Mouse (Mus musculus): ENCODE results near the gene Ppm1n. TPM values are rescaled to one million over a fixed set of nuclear protein-coding genes. Genes with fewer than 3 reads are reported as not detected.

Gene Ppm1n
- polyA plus RNA-seq, 1 experiment = not detected

GRCm38 (mm10) chr7:19255395-19255794 lies 24.5 kb downstream of the Ppm1n start:
- no peak overlapping the region for H3K4me3 ChIP-seq (ENCODE audit: insufficient read depth, low read depth, low read length)

GRCm38 (mm10) chr7:19253437-19253836 lies 26.4 kb downstream of the Ppm1n start:
- Histone ChIP-seq H3K27ac (replicated peaks; ENCODE audit: low read depth, low read length) (peak overlapping the region; percentile 75), H3K4me3 (ENCODE audit: insufficient read depth, low read depth, low read length) (no peak overlapping the region), H3K4me1 (ENCODE audit: control insufficient read depth, insufficient read depth, insufficient read length, low read length) (peaks cover 7% of the 10 kb centered on the region; the same call in 1 of the 2 replicates)

More at GRCm38 (mm10) chr7:19255395-19255794, 24.5 kb downstream of the Ppm1n start:
- Histone ChIP-seq H3K27ac (replicated peaks; ENCODE audit: low read depth, low read length) (no peak overlapping the region), H3K4me1 (ENCODE audit: control insufficient read depth, insufficient read depth, insufficient read length, low read length) (peaks cover 9% of the 10 kb centered on the region; the same call in 1 of the 2 replicates)

- H3K27ac ChIP-seq (replicated peaks; ENCODE audit: low read depth, low read length) = no peak overlapping the region
- peaks cover 2% of the 10 kb centered on the region; the same call in 1 of the 2 replicates for H3K4me1 ChIP-seq (ENCODE audit: control insufficient read depth, insufficient read depth, insufficient read length, low read length)
- H3K4me3 ChIP-seq (ENCODE audit: insufficient read depth, low read depth, low read length) = no peak overlapping the region
Observed at GRCm38 (mm10) chr7:19252078-19252477, 27.8 kb downstream of the Ppm1n start.

- H3K4me3 ChIP-seq (ENCODE audit: insufficient read depth, low read depth, low read length) = no peak overlapping the region
- no peak overlapping the region for H3K27ac ChIP-seq (replicated peaks; ENCODE audit: low read depth, low read length)
- no peaks in the 10 kb centered on the region for H3K4me1 ChIP-seq (ENCODE audit: control insufficient read depth, insufficient read depth, insufficient read length, low read length)
Observed at GRCm38 (mm10) chr7:19247511-19247910, 32.4 kb downstream of the Ppm1n start.

GRCm38 (mm10) chr7:19246855-19247254 lies 33.0 kb downstream of the Ppm1n start:
- Histone ChIP-seq H3K4me3 (ENCODE audit: insufficient read depth, low read depth, low read length) (no peak overlapping the region), H3K4me1 (ENCODE audit: control insufficient read depth, insufficient read depth, insufficient read length, low read length) (no peaks in the 10 kb centered on the region), H3K27ac (replicated peaks; ENCODE audit: low read depth, low read length) (no peak overlapping the region)

- no peak overlapping the region for H3K4me3 ChIP-seq (ENCODE audit: insufficient read depth, low read depth, low read length)
- no peaks in the 10 kb centered on the region for H3K4me1 ChIP-seq (ENCODE audit: control insufficient read depth, insufficient read depth, insufficient read length, low read length)
- H3K27ac ChIP-seq (replicated peaks; ENCODE audit: low read depth, low read length) = no peak overlapping the region
Observed at GRCm38 (mm10) chr7:19245083-19245482, 34.8 kb downstream of the Ppm1n start.

- Histone ChIP-seq H3K4me1 (ENCODE audit: control insufficient read depth, insufficient read depth, insufficient read length, low read length) (no peaks in the 10 kb centered on the region), H3K4me3 (ENCODE audit: insufficient read depth, low read depth, low read length) (no peak overlapping the region), H3K27ac (replicated peaks; ENCODE audit: low read depth, low read length) (no peak overlapping the region)
Observed at GRCm38 (mm10) chr7:19243858-19244257, 36.0 kb downstream of the Ppm1n start.

- Histone ChIP-seq H3K4me3 (ENCODE audit: insufficient read depth, low read depth, low read length) (no peak overlapping the region), H3K27ac (replicated peaks; ENCODE audit: low read depth, low read length) (no peak overlapping the region), H3K4me1 (ENCODE audit: control insufficient read depth, insufficient read depth, insufficient read length, low read length) (0 out of 2 replicates have a peak, but pooled peaks cover 2% of the 10 kb centered on the region)
Observed at GRCm38 (mm10) chr7:19242005-19242404, 37.9 kb downstream of the Ppm1n start.

GRCm38 (mm10) chr7:19240905-19241463 lies 38.9 kb downstream of the Ppm1n start:
- no peak overlapping the region for H3K4me3 ChIP-seq (ENCODE audit: insufficient read depth, low read depth, low read length)
- peaks cover 5% of the 10 kb centered on the region for H3K4me1 ChIP-seq (ENCODE audit: control insufficient read depth, insufficient read depth, insufficient read length, low read length)
- H3K27ac ChIP-seq (replicated peaks; ENCODE audit: low read depth, low read length) = no peak overlapping the region

- Histone ChIP-seq H3K27ac (replicated peaks; ENCODE audit: low read depth, low read length) (no peak overlapping the region), H3K4me1 (ENCODE audit: control insufficient read depth, insufficient read depth, insufficient read length, low read length) (peaks cover 10% of the 10 kb centered on the region), H3K4me3 (ENCODE audit: insufficient read depth, low read depth, low read length) (no peak overlapping the region)
Observed at GRCm38 (mm10) chr7:19239986-19240385, 39.9 kb downstream of the Ppm1n start.

GRCm38 (mm10) chr7:19239423-19239822 lies 40.4 kb downstream of the Ppm1n start:
- Histone ChIP-seq H3K27ac (replicated peaks; ENCODE audit: low read depth, low read length) (no peak overlapping the region), H3K4me3 (ENCODE audit: insufficient read depth, low read depth, low read length) (no peak overlapping the region), H3K4me1 (ENCODE audit: control insufficient read depth, insufficient read depth, insufficient read length, low read length) (peaks cover 14% of the 10 kb centered on the region)

- no peak overlapping the region; the same call in 1 of the 2 replicates for H3K27ac ChIP-seq (replicated peaks; ENCODE audit: low read depth, low read length)
- H3K4me1 ChIP-seq (ENCODE audit: control insufficient read depth, insufficient read depth, insufficient read length, low read length) = peaks cover 14% of the 10 kb centered on the region
- no peak overlapping the region for H3K4me3 ChIP-seq (ENCODE audit: insufficient read depth, low read depth, low read length)
Observed at GRCm38 (mm10) chr7:19238344-19238743, 41.5 kb downstream of the Ppm1n start.

- peaks cover 14% of the 10 kb centered on the region for H3K4me1 ChIP-seq (ENCODE audit: control insufficient read depth, insufficient read depth, insufficient read length, low read length)
- no peak overlapping the region for H3K4me3 ChIP-seq (ENCODE audit: insufficient read depth, low read depth, low read length)
Observed at GRCm38 (mm10) chr7:19236411-19236810, 43.5 kb downstream of the Ppm1n start.

GRCm38 (mm10) chr7:19235092-19235671 lies 44.7 kb downstream of the Ppm1n start:
- Histone ChIP-seq H3K27ac (replicated peaks; ENCODE audit: low read depth, low read length) (no peak overlapping the region), H3K4me1 (ENCODE audit: control insufficient read depth, insufficient read depth, insufficient read length, low read length) (peaks cover 14% of the 10 kb centered on the region), H3K4me3 (ENCODE audit: insufficient read depth, low read depth, low read length) (no peak overlapping the region)

More at GRCm38 (mm10) chr7:19236411-19236810, 43.5 kb downstream of the Ppm1n start:
- H3K27ac ChIP-seq (replicated peaks; ENCODE audit: low read depth, low read length) = no peak overlapping the region

GRCm38 (mm10) chr7:19234652-19235051 lies 45.2 kb downstream of the Ppm1n start:
- no peak overlapping the region for H3K4me3 ChIP-seq (ENCODE audit: insufficient read depth, low read depth, low read length)
- peaks cover 14% of the 10 kb centered on the region for H3K4me1 ChIP-seq (ENCODE audit: control insufficient read depth, insufficient read depth, insufficient read length, low read length)
- H3K27ac ChIP-seq (replicated peaks; ENCODE audit: low read depth, low read length) = no peak overlapping the region

- Histone ChIP-seq H3K27ac (replicated peaks; ENCODE audit: low read depth, low read length) (no peak overlapping the region), H3K4me1 (ENCODE audit: control insufficient read depth, insufficient read depth, insufficient read length, low read length) (peaks cover 13% of the 10 kb centered on the region)
Observed at GRCm38 (mm10) chr7:19231849-19232248, 48.0 kb downstream of the Ppm1n start.

More at GRCm38 (mm10) chr7:19231849-19232248, 48.0 kb downstream of the Ppm1n start:
- no peak overlapping the region for H3K4me3 ChIP-seq (ENCODE audit: insufficient read depth, low read depth, low read length)
